Mouse (Mus musculus) midbrain, postnatal 0 days (tissue): ENCODE results near the gene D1Ertd622e. TPM values are rescaled to one million over a fixed set of nuclear protein-coding genes. Genes with fewer than 3 reads are reported as not detected.

Source experiments
- ATAC-seq: fragments of 200-750 bp; cut with Nextera tagmentation; 2 replicates; pipeline ENCODE4 v1.8.0; 2017; ENCODE audit warnings: moderate number of reproducible peaks, mild to moderate bottlenecking, moderate TSS enrichment, moderate library complexity; ENCODE audit not compliant: low FRiP score
- DNase-seq: peaks from one replicate; pipeline ENCODE4 v3.0.0-alpha.2; 2015; ENCODE audit warnings: low spot score
- H3K27ac ChIP-seq: fragments of 300-500 bp; sonication (generic); 2 replicates; pipeline ENCODE4 v1.5.1; 2014; ENCODE audit warnings: low read depth, mild to moderate bottlenecking, low read length, mixed read lengths
- H3K27me3 ChIP-seq: fragments of 300-500 bp; sonication (generic); 2 replicates; pipeline ENCODE4 v1.6.1; 2014; ENCODE audit warnings: low read length, control low read depth, mixed read lengths; ENCODE audit not compliant: insufficient read depth
- H3K36me3 ChIP-seq: fragments of 300-500 bp; sonication (generic); 2 replicates; pipeline ENCODE4 v1.6.1; 2014; ENCODE audit warnings: low read length, control low read depth, mixed read lengths; ENCODE audit not compliant: insufficient read depth
- H3K4me1 ChIP-seq: fragments of 300-500 bp; sonication (generic); 2 replicates; pipeline ENCODE4 v1.6.1; 2014; ENCODE audit warnings: mild to moderate bottlenecking, control low read depth, antibody characterized with exemption, low read length, mixed read lengths; ENCODE audit not compliant: insufficient read depth
- H3K4me2 ChIP-seq: fragments of 300-500 bp; sonication (generic); 2 replicates; pipeline ENCODE4 v1.6.1; 2014; ENCODE audit warnings: low read depth, mild to moderate bottlenecking, low read length, mixed read lengths; ENCODE audit not compliant: poor library complexity, severe bottlenecking
- H3K4me3 ChIP-seq: fragments of 300-500 bp; sonication (generic); 2 replicates; pipeline ENCODE4 v1.5.1; 2014; ENCODE audit warnings: low read depth, mild to moderate bottlenecking, low read length, moderate library complexity
- H3K9ac ChIP-seq: fragments of 300-500 bp; sonication (generic); replicated peaks from 2 replicates; pipeline ENCODE4 v1.6.1; 2014; ENCODE audit warnings: mild to moderate bottlenecking, low read length, moderate library complexity, mixed read lengths; ENCODE audit not compliant: poor library complexity, severe bottlenecking
- H3K9me3 ChIP-seq: fragments of 300-500 bp; sonication (generic); 2 replicates; pipeline ENCODE4 v1.6.1; 2016; ENCODE audit warnings: low read length, control low read depth
- CTCF ChIP-seq: IDR thresholded peaks from 2 replicates; pipeline ENCODE4 v1.5.1; 2016; ENCODE audit warnings: antibody characterized with exemption, mild to moderate bottlenecking
- WGBS: fragments of 180-500 bp; shearing (Covaris S2); extraction: QIAGEN DNeasy Blood & Tissue Kit; methylation state at CpG from one replicate; pipeline ENCODE4 v1.1.7; 2014; 5-methylcytosine and 5-hydroxymethylcytosine counted together
- polyA plus RNA-seq: library from polyadenylated mRNA; unstranded; fragments of >200 nt; fragmentation: Nextera tagmentation; extraction: Ambion mirVana; gene quantifications from 2 replicates; pipeline ENCODE4 v1.2.1, GENCODE M21; 2015
- total RNA-seq: library from RNA; depleted of rRNA; stranded (reverse); fragments of >200 nt; gene quantifications from 2 replicates; pipeline ENCODE4 v1.2.3, GENCODE M21; 2014

The D1Ertd622e gene
- total and polyA plus RNA-seq, 2 experiments from 2014 or later = 32.9 to 57.0 TPM

DNA sequence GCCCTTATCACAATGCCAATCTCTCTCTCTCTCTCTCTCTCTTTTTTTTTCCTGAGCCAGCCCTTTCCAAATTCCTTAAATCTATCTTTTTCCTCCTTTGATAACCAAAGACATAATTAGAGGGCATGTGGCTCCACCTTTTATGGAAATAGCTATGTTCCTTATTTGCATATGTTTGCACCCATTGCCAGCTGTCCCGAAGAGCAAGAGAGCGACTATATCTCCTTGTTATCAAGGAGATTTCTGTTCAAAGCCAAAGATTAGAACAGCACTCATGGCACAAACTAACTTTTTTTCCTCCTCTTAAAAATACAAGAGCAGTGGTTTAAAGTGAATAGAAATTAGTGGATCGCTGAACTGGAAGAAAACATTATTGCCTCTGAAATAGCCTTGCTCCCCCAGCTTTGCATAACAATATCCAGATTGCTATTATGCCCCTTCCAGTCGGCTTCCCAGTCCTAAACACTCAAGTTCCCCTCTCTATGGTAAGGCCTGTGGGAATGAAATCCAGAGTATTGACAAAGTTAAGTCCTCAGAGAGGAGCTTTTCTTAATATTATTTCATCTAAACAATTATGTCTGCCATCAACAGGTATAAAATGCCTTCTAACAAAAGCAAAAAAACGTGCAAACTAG, 39.2 kb downstream of the D1Ertd622e start:
- ATAC-seq = no peak
- Histone ChIP-seq H3K9ac (no peak overlapping the region), H3K27ac (no peak overlapping the region), H3K9me3 (no peaks in the 10 kb centered on the region), H3K36me3 (no peaks in the 10 kb centered on the region), H3K4me2 (no peak overlapping the region), H3K4me3 (no peak overlapping the region), H3K4me1 (no peaks in the 10 kb centered on the region), H3K27me3 (no peaks in the 10 kb centered on the region)
- WGBS = 9% methylated on average over 5 of the region's 5 CpGs
- TF ChIP-seq CTCF = no peak
- DNase-seq = no peak

DNA sequence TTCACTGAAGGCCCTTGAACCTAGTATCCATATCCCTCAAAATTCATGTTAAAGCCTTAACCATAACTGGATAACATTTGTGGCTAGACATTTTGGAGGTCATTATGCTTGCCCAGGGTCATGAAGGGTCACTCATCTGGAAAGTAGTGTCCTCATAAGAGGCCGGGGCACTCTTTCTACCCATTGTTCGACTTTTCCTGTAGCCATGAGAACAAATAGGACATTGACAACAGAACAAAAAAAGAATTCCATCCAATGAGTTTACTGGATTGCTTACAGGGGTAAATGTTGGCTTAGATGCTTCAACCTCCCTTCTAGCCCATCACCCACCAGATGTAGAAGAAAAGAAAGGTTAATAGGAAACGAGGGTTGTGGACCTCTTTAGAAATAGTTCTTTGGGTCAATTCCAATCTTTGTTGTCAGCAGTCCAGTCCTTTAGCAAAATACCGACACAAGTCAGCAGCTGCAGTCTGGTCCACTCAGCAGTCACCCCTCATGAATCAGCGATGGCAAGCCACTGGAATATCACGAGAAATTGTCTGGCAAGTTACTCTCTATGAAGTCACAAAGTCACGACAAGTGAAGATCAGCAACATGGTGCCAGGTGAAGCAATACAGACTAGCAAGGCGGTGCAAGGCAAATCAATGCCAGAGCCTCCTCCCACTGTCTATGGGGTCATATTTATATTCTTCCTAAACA, 42.1 kb downstream of the D1Ertd622e start:
- H3K27me3 ChIP-seq = no peaks in the 10 kb centered on the region
- WGBS = 83% methylated on average over 8 of the region's 8 CpGs

DNA sequence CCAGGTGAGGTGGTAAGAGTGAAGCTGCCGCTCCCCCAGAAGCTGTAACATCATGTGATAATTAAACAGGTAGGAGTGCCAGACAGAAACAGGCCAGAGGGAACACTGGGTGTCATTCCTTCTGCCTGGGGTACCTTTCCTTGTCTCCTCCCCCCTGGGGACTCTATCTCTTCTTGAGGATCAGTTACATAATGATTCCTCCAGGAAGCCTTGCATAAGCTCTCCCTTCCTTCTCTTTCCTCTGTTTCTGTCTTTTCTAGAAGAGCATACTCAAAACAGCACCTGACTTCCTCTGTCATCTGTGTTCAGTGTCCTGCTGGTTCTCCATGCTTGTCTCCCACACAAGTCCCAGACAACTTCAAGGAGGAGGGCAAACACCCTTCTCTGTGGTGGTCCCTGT, 46.3 kb downstream of the D1Ertd622e start:
- Histone ChIP-seq H3K4me3 (no peak overlapping the region), H3K9me3 (no peaks in the 10 kb centered on the region), H3K4me2 (no peak overlapping the region), H3K27ac (no peak overlapping the region), H3K36me3 (no peaks in the 10 kb centered on the region), H3K4me1 (no peaks in the 10 kb centered on the region), H3K9ac (no peak overlapping the region), H3K27me3 (no peaks in the 10 kb centered on the region)
- ATAC-seq = no peak
- TF ChIP-seq CTCF = no peak
- 85% methylated on average over 1 of the region's 1 CpGs for whole genome bisulfite sequencing
- no peak for DNase-seq

More for the DNA sequence above, 42.1 kb downstream of the D1Ertd622e start:
- no peak overlapping the region for H3K27ac ChIP-seq
- H3K9me3 ChIP-seq = no peaks in the 10 kb centered on the region
- H3K9ac ChIP-seq = no peak overlapping the region
- no peaks in the 10 kb centered on the region for H3K4me1 ChIP-seq
- no peak overlapping the region for H3K4me3 ChIP-seq
- no peaks in the 10 kb centered on the region for H3K36me3 ChIP-seq
- DNase-seq = no peak
- no peak overlapping the region for H3K4me2 ChIP-seq
- no peak for ATAC-seq
- no peak for TF ChIP-seq CTCF

DNA sequence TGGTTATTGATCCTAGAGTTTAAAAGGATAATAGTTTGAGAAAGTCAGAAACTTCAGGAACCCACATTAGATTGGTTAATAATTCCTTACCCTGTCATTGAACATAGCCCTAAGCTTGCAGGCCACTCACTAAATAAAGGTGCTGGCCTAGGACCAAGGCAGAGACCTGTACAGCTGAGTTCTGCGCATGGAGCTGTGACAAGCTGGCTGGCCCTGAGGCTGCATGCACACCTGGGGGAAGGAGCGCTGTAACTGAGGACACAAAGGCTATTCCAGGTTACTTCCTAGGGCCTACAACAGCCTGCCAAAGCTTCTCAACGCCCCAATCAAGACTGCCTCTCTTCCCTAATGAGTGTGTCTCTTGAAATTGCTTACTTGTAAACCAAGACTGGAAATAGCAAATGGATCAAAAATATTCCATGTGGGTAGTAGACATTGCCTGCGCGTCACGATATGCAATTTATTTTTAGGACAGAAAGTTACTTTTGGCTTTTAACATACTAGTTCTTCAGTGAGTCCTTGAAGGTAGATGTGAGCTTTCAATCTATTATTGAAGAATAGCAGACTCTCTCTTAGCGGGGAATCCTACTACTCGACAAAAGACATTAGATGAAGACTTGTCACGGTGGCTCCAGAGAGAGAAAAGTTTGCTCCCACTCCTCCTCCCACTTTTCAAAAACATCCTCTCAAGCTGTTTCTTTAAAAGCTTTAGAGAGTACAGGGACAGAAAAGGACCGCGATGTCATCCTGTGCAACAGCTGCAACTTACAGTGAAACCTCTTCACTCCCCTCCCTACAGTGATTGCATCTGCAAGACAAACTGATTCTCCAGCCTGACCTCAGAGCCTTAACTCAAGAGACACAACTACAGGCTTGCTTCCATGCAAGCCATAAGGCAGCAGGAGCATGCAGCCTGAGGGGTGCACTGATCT, 47.1 kb downstream of the D1Ertd622e start:
- no peaks in the 10 kb centered on the region for H3K9me3 ChIP-seq
- no peak overlapping the region for H3K9ac ChIP-seq
- DNase-seq (no peak), ATAC-seq (no peak)
- no peak overlapping the region for H3K4me2 ChIP-seq
- no peaks in the 10 kb centered on the region for H3K36me3 ChIP-seq
- no peak overlapping the region for H3K4me3 ChIP-seq
- H3K27me3 ChIP-seq = no peaks in the 10 kb centered on the region
- TF ChIP-seq CTCF = no peak
- WGBS = 72% methylated on average over 11 of the region's 11 CpGs
- H3K27ac ChIP-seq = no peak overlapping the region
- no peaks in the 10 kb centered on the region for H3K4me1 ChIP-seq

DNA sequence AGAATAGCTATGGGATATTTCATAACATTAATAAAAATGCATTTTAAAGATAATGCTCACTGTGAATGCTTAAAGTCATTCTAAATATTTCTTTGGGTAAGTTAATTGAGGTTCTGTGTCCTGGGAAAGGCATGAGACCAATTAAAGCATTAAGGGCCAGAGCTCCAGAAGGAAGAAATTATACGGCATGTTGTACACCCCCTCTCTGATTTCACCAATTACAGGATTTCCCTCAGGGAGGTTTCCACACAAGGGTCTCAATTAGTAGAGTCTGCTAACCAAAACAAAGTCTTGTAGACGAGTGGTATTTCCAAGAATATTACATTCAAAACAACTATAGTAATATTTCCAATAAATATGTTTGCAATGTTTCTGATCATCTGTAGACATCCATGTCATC, 50.1 kb downstream of the D1Ertd622e start:
- H3K4me1 ChIP-seq = no peaks in the 10 kb centered on the region
- H3K27me3 ChIP-seq = no peaks in the 10 kb centered on the region
- no peak overlapping the region for H3K27ac ChIP-seq
- H3K4me3 ChIP-seq = no peak overlapping the region
- DNase-seq = no peak
- no peaks in the 10 kb centered on the region for H3K9me3 ChIP-seq
- no peak for ATAC-seq
- no peak for TF ChIP-seq CTCF
- H3K36me3 ChIP-seq = no peaks in the 10 kb centered on the region
- 59% methylated on average over 2 of the region's 2 CpGs for WGBS
- H3K4me2 ChIP-seq = no peak overlapping the region
- H3K9ac ChIP-seq = no peak overlapping the region

DNA sequence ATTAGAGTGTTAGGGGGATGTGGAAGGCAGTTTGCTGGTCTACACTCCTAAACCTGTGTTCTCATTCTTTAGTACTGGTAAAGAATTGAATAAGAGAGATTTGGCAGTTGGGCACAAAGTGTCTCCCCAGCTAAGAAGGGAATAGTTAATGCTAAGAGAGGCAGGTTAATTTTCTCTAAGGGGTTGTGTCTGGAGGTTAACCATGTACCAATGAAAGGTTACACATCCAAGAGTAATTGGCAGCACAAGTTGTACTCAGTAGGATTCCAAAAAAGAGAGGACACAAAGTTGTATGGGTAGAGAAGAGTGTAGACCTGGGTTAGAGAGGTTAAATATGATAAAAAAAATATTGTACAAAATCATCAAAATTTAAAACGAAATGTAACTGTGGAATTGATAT, 58.5 kb downstream of the D1Ertd622e start:
- TF ChIP-seq CTCF = no peak
- no peak overlapping the region for H3K9ac ChIP-seq
- no peaks in the 10 kb centered on the region for H3K36me3 ChIP-seq
- no peak overlapping the region for H3K27ac ChIP-seq
- WGBS = 85% methylated on average over 1 of the region's 1 CpGs
- H3K4me1 ChIP-seq = no peaks in the 10 kb centered on the region
- DNase-seq (no peak), ATAC-seq (no peak)
- no peak overlapping the region for H3K4me3 ChIP-seq
- H3K9me3 ChIP-seq = no peaks in the 10 kb centered on the region
- no peak overlapping the region for H3K4me2 ChIP-seq
- H3K27me3 ChIP-seq = no peaks in the 10 kb centered on the region
